Mouse (Mus musculus): ENCODE measurements at regions not wholly inside any gene's neighbourhood (a gene's known extent, or its start where the extent isn't known, plus 50 kb on each side); places are given as distances from the start of the nearest gene placed in this dataset.
A peak's percentile ranks its signal among the peaks of the same experiment; 100 is the strongest.
"Not testable (repeated sequence)": the region's sequence is repeated elsewhere in the genome, so short reads cannot be mapped to it uniquely, and the experiment has no call there.

GRCm38 (mm10) chr10:111624021-111624420 lies 117.9 kb downstream of the Phlda1 start:
- intact Hi-C loops (cut with DNase I): no loop called here
- DNase-seq (ENCODE audit: low spot score in 2 of 2): no peak

- intact Hi-C loops (cut with DNase I): no loop called here
- DNase-seq (ENCODE audit: low spot score in 2 of 2): no peak
Measured at GRCm38 (mm10) chr10:111624624-111625023, 118.5 kb downstream of the Phlda1 start.

- DNase-seq (ENCODE audit: low spot score in 2 of 2): no peak
- intact Hi-C loops (cut with DNase I): no loop called here
Measured at GRCm38 (mm10) chr10:111625573-111625972, 119.5 kb downstream of the Phlda1 start.

- intact Hi-C loops (cut with DNase I): no loop called here
- no peak for DNase-seq (ENCODE audit: low spot score in 2 of 2)
Measured at GRCm38 (mm10) chr10:111626009-111626408, 119.9 kb downstream of the Phlda1 start.

- DNase-seq (ENCODE audit: low spot score in 2 of 2): no peak
- intact Hi-C loops (cut with DNase I): no loop called here
Measured at GRCm38 (mm10) chr10:111636283-111636682, 130.2 kb downstream of the Phlda1 start.

GRCm38 (mm10) chr10:111637084-111637735 lies 131.1 kb downstream of the Phlda1 start:
- DNase-seq (ENCODE audit: low spot score in 2 of 2): no peak
- intact Hi-C loops (cut with DNase I): no loop called here

GRCm38 (mm10) chr10:111639866-111640265 lies 133.8 kb downstream of the Phlda1 start:
- DNase-seq (ENCODE audit: low spot score in 2 of 2): no peak
- intact Hi-C loops (cut with DNase I): no loop called here

- DNase-seq (ENCODE audit: low spot score in 2 of 2): no peak
- intact Hi-C loops (cut with DNase I): no loop called here
Measured at GRCm38 (mm10) chr10:111642683-111643082, 136.6 kb downstream of the Phlda1 start.

GRCm38 (mm10) chr10:111653773-111654172 lies 147.7 kb downstream of the Phlda1 start:
- intact Hi-C loops (cut with DNase I): loop anchor here (10.0 kb wide), 1 partner anchor 149 kb away; the partner anchor contains the start of gene Phlda1
- DNase-seq (ENCODE audit: low spot score in 2 of 2): not testable (repeated sequence)

- DNase-seq (ENCODE audit: low spot score in 2 of 2): no peak
- intact Hi-C loops (cut with DNase I): loop anchor here (10.0 kb wide), 1 partner anchor 150 kb away; the partner anchor contains the start of gene Phlda1
Measured at GRCm38 (mm10) chr10:111654364-111655226, 148.5 kb downstream of the Phlda1 start.

- DNase-seq (ENCODE audit: low spot score in 2 of 2): no peak
- intact Hi-C loops (cut with DNase I): loop anchor here (10.0 kb wide), 1 partner anchor 154 kb away; the partner anchor contains the start of gene Phlda1
Measured at GRCm38 (mm10) chr10:111658828-111659227, 152.7 kb downstream of the Phlda1 start.

- no peak for DNase-seq (ENCODE audit: low spot score in 2 of 2)
- intact Hi-C loops (cut with DNase I): no loop called here
Measured at GRCm38 (mm10) chr10:111662665-111663064, 156.6 kb downstream of the Phlda1 start.

- intact Hi-C loops (cut with DNase I): no loop called here
- DNase-seq (ENCODE audit: low spot score in 2 of 2): peak in 1 of 2 experiments; percentile 45
Measured at GRCm38 (mm10) chr10:111665834-111666233, 159.7 kb downstream of the Phlda1 start.

GRCm38 (mm10) chr10:111666963-111667362 lies 160.9 kb downstream of the Phlda1 start:
- intact Hi-C loops (cut with DNase I): no loop called here
- DNase-seq (ENCODE audit: low spot score in 2 of 2): no peak

GRCm38 (mm10) chr10:111668639-111669038 lies 162.6 kb downstream of the Phlda1 start:
- intact Hi-C loops (cut with DNase I): no loop called here
- DNase-seq (ENCODE audit: low spot score in 2 of 2): no peak

GRCm38 (mm10) chr10:111669658-111670057 lies 163.6 kb downstream of the Phlda1 start:
- no peak for DNase-seq (ENCODE audit: low spot score in 2 of 2)
- intact Hi-C loops (cut with DNase I): no loop called here

- intact Hi-C loops (cut with DNase I): no loop called here
- no peak for DNase-seq (ENCODE audit: low spot score in 2 of 2)
Measured at GRCm38 (mm10) chr10:111670666-111671065, 164.6 kb downstream of the Phlda1 start.

GRCm38 (mm10) chr10:111672454-111673316 lies 166.6 kb downstream of the Phlda1 start:
- intact Hi-C loops (cut with DNase I): no loop called here

GRCm38 (mm10) chr10:111673317-111673610 lies 167.2 kb downstream of the Phlda1 start:
- intact Hi-C loops (cut with DNase I): no loop called here
- no peak for DNase-seq (ENCODE audit: low spot score in 2 of 2)

More at GRCm38 (mm10) chr10:111672454-111673316, 166.6 kb downstream of the Phlda1 start:
- no peak for DNase-seq (ENCODE audit: low spot score in 2 of 2)

- DNase-seq (ENCODE audit: low spot score in 2 of 2): no peak
- intact Hi-C loops (cut with DNase I): no loop called here
Measured at GRCm38 (mm10) chr10:111676255-111676654, 170.2 kb downstream of the Phlda1 start.

Data from left cerebral cortex, postnatal 14 days (tissue).